Mouse (Mus musculus) retina, postnatal 7 days (tissue): ENCODE measurements around the gene Cd200.
A peak's percentile ranks its signal among the peaks of the same experiment; 100 is the strongest.
"Not testable (repeated sequence)": the region's sequence is repeated elsewhere in the genome, so short reads cannot be mapped to it uniquely, and the experiment has no call there.

ENCODE experiments used
- DNase-seq: peaks from one replicate; pipeline ENCODE4 v3.0.0-alpha.2; 2012; ENCODE audit warnings: low read depth, low spot score

Gene Cd200

DNA sequence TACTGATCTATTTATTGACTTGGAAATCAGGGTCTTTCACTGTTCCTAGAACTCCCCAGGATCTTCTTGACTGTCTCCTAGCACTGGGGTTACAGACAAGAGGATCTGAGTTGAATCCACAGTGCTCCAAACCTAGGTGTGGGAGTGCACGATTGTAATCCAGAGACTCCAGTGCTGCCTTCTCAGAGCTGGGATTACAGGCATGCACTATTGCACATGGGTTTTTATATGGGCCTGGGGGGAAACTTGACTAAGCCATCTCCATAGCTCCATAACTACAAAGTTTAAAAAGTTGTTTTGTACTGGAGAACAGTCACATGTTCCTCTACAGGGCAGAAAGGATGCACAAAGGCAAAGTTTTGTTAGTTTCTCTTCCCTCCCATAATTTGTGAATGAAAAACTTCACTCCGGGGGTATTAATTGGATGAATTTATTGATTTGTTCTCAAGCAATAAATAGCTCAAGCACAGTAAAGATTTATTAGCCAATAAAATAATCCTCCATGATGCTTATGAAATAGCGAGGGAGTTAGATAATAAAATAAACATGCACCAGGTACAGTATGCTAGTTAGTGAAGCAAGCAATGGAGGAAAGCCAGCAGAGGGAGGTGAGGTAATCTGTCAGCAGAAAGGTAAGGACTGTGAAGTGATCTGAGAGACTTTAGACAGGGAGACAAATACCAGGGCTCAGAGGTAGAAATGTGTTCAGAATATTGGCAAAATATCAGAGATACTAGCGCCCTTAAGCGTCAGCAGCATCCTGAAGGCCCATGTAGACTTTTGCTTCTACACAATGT is 30.5 kb downstream of the Cd200 start:
- DNase-seq, result no peak

DNA sequence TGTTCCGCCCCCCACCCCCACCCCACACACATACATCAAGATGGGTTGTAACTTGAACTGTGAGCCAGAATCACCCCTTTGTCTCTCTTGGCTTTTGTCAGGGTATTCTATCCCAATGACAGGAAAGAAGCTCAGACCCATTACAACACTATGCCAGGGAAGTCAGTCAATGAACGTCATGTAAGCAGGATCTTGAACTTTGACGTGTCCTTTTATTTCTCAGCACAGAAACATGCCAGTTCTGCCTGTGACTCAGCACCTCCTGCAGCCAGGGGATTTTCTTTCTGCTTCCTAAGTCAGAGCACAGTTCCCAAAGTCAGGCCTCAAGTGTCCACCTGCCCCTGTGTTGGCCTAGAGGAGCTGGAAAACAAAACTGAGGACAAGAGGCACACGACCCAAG is 31.5 kb downstream of the Cd200 start:
- DNase-seq, result no peak

DNA sequence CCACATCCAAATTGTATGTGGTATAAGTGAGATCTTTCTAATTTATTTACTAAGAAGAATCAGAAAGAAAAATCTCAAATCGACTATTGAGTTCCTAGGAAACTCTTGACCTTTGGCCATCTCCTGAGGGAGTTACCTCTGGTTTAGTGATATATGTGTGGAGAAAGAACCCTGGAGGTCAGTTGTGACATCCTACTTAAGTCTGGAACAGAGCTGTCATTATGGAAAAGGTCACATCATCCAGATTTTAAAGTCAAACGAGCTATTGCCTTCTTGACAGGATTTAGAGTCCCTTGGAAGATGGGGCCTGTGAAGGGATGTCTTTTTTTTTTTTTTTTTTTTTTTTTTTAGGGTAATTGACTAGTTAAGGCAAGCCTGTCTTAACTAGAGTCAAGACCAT is 32.0 kb downstream of the Cd200 start:
- no peak for DNase-seq

DNA sequence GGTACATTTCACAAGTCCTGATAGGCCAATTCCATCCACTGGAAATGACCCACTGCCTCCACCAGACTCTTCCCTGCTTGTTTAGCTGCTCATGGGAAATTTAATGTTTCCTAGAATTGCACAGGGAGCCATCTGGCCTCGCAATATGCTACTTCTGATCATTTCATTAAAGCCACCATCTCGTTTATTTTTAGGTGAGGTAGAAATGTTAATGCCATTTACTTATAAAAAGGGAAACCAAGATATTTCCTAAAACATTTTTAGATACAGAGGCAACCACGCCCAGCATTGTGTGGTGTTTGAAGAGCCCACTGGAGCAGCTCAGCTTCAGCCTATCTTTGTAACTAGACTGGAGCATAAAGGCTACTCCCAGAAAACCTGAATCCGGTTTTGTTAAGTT is 32.6 kb downstream of the Cd200 start:
- DNase-seq, result no peak

DNA sequence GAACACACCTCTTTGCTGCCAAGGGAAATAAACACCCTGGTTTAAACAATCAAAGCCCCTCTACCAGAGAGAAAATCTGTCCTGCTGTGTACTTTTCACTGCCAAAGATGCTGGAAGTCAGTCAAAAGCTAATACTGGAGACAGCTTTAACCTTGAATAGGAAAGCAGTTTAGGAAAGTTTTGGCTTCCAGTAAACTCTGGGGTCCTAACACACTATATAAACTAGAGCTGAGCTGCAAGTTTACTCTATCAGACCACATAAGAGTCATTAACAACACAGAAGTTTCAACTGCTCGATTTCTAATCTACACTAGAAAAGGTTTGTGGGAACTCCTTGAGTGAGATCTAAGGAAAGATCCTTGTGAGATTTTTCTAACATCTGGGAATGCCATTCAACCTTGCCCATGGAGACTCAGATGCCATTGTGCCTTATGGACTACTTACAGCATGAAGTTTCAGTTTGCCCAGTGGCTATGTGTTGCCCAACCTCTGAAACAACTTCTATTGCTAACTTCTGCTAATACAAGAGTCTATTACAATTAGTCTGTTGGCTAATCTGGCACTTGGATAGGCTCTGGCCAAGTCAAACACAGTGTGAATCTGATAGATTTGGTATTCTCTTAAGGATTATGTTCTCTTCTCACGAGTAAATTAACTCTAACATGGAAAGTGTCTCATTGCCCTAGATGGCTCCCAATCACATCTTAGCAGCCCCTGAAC is 33.2 kb downstream of the Cd200 start:
- no peak for DNase-seq

DNA sequence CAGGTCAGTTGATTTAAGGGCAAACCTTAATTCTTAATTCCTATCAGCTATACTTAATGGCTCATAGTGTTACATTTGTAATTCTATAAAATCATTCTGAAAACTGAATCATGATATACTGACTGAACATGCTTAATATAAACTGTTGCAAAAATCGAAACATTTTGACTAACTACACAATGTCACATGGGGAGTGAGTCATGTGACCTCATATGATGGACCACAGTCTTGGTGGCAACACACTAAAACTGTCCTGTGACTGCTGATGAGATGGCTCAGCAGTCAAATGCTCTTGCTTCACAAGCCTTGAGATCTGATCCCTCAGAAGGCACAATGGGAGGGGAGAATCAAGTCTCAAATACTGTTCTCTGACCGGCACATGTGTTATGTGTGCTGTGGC is 34.8 kb downstream of the Cd200 start:
- no peak for DNase-seq

DNA sequence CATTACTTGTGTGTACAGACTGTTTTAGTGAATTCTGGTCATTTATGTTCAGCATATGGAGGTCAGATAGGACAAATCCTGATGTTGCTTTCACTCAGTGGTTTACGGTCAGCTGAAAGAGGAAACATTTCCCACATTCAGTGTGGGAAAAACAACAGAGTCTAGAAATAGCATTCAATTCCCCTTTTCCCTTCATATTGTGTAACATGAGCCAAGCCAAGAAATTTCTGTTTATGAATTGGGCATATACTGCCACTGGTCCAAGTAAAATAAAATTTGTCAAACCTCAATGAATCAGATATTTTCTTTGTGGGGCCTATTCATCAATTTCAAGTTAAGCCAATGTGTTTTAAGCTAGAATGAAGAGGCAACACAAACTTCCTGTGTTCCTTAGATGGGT is 37.8 kb downstream of the Cd200 start:
- no peak for DNase-seq

DNA sequence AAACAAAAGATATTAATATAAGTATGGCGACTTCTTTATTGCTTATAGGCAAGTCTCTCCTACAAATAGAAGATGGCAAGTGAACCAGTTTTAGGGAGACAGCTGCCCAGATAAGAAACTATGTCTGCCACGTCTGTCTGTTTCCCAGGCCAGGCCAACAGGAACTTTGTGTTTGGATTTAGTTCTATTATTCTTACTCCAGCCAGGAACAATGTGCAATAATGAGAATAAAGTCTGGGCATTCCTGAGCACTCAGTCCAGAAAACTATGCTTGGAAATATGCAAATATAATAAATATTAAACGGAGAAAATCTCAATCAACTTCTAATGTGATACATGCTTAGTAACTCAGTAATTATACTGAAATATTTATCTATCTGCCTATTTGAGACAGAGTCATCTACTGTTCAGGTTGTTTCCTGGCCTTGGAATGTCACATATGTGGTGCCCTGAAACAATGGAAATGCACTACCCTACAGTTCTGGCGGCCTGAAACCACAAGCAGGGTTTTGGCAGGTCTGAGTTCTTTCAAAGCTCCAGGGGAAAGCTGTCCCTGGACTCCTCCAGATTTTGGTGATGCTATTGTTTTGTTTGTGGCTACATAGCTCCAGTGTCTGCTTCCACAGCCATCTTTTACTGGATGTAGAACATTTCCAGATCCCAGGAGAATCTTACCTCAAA is 39.4 kb downstream of the Cd200 start:
- DNase-seq, result no peak

DNA sequence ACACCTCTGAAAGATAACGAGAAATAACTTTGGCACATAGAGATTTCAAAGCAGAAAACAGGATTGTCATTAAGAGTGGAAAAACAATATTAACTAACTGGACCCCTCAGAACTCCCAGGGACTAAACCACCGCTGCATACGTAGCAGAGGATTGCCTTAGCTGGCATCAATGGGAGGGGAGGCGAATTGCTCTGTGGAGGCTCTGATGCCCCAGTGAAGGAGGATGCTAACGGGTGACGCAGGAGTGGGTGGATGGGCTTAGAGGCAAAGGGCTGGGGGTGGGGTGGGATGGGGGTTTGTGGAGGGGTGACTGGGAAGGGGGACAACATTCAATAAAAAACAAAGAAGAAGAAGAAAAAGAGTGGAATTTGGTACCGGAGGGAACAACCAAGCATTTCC is 42.7 kb downstream of the Cd200 start:
- no peak for DNase-seq

DNA sequence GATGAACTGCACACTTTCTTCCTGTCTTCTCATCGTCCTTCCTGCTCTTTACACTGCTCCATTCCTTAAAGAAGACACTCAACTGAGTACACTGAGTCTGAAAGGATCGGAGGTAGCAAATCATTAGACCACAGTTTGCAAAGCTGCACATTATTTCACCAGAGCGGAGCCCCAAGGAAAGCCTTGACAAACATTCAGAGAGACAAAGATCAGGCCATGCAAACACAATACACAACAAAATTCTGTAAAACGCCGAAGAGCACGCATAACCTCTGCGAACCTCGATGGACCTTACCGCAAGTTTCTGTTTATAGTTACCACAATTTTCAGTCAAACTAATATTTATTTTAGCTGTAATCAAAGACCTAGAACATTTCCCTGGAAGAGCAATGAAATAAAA is 43.5 kb downstream of the Cd200 start:
- DNase-seq, result no peak

DNA sequence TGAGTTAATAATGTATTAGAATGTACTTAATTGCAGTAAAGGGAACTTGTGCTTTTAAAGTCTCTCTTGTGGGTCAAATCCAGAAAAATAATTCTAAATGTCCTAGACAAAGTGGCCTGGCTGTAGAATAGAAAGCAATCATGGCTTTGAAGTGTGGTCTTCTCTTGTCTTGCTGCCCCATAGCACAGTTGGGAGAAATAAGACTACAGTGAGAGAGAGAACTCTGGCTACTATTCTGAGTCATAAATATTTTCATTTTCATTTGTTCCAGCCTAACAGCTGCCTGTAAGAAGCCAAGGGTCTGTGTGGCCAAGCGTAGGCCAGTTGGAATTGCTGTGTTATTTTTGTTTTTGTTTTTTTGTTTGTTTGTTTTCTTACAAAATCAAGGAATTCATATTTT is 44.2 kb downstream of the Cd200 start:
- no peak for DNase-seq

DNA sequence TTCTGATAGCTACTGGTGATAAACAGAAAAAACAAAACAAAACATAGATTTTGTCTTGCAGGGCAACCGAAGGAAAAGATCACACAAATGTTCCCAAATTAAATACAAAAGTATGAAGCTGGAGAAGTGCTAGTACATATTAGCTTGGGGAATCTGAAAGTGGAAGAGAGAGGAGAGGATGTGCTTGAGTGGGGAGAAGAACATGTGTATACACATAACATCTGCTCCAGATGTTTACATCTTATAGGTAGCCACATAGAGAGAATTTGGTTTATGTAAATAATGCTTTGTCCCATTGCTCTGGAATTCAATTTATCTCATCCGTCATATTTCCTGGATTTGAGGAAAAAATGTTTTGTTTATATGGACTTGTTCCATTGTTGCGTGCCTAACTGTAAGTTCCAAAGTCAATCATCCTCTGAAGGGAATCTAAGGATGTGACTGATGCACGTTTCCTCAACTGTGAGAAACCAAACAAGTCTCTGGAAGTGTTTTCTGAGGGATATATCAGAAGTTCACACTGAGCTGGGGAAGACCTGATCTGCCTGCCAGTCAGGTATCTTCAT is 45.3 kb downstream of the Cd200 start:
- no peak for DNase-seq

DNA sequence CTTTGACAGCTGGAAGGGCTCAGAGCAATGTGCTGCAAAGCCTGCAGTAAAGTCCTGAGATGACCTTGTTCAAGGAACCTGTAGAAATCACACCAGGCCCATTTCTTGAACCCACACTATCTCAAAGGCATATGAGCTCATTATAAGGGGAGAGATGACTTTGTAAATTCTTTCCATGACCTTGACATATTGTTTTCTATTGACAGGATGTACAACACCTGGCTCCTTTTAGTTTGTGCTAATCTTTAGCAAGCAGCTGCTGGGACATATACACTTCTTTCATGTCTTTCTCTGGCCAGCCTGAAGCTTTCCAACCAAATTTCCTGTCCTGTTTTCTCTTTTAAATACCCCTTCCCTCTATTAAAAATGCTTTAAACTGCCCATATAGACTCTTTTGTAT is 47.4 kb downstream of the Cd200 start:
- no peak for DNase-seq

DNA sequence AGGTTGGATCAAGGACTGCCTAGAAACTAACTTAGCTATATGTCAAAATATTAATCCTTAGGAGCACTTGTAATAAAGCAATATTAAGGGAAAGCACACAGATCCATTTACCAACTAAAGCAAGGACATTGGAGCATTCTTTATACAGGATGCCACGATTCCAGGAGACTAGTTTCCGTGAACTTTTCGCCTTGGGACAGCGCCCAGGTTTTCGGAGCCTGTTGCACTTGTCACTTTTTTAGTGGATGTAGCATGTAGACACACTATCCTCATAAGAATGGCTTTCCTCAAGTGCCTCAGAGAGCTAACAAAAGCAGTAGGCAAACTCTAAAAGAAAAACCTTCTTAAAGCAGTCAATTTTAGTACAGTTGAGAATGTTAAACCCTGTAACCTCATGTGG is 50.4 kb downstream of the Cd200 start:
- DNase-seq, result not testable (repeated sequence)

DNA sequence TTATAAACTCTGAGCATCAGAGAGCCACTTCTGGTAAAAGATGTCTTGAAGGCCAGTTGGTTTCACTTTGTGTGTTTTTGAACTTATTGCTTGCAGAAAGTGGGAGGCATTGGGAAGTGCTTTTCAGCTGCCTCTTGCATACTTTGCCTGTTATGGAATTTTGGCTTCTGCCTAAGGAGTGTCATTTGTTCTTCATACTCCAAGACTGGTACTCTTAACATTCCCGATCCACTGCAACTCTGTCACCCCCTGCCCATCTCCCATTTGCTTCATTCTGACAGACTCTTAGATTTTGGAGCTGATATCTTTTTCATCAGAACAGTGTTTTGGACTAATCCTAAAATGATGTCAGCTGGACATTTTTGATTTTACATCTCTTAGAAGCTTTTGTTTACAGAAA is 51.7 kb downstream of the Cd200 start:
- no peak for DNase-seq

DNA sequence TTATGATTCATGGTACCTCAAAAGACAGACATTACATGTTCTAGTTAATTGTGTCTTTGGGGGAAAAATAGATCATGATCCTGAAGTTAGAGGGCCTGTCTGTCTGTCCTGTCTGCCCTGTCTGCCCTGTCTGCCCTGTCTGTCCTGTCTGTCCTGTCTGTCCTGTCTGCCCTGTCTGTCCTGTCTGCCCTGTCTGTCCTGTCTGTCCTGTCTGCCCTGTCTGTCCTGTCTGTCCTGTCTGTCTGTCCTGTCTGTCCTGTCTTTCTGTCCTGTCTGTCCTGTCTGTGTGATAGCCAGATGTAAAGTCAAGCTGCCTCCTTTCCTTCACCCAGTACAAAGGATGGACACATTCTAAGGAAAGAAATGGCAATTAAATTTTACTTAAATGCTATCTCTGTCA is 56.0 kb downstream of the Cd200 start:
- DNase-seq, result peak; percentile 16

DNA sequence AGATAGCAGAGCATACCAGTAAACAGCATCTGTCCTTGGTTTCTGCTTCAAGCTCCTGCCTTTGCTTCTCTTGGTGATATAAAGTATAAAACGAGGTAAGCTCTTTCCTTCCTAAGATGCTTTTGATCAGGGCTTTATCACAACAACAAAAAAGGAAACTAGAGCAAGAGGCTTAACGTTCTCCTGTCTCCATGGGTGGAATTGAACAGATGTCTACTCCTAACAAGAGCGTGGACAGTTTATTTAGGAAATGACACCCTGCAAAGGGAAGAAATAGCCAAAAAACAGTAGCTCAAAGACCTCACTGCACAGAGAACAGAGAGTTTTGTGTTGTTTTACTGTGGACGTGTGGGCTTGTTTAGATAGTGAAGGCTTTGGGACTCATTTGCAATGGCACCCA is 58.1 kb downstream of the Cd200 start:
- no peak for DNase-seq

DNA sequence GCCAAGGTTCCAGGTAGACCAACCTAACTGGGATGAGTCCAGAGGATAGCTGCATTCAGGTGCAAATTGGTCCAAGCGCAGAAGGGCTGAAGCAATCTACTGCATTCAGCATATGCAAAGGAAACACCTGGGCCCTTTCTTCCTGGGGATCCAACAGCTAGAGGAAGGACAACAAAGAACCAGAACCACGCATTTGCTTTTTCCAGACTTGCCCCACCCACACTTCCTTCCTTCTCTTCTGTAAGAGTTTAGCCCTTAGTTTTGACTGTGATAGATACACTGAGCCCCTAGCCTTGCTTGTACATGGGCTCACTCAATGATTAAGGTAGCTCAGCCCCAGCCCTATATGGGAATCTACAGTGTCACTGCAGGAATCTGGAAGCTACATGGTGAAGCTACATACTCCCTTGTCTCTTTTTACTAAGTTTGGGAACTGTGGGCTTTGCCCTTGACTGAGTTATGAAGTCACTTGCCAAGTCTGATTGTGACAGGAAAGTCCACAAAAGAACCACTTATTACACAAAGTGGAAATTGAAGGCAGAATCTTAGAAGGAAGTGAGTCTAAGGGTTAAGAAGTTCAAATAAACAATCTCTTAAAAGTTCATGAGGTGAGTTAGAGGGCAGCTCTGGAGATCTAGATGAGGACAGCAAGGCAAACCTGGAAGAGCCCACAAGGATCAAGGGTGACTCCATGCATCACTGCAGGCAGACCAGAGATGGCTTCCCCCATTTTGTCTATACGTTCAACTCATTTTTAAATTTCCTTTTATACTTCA is 59.1 kb downstream of the Cd200 start:
- no peak for DNase-seq

DNA sequence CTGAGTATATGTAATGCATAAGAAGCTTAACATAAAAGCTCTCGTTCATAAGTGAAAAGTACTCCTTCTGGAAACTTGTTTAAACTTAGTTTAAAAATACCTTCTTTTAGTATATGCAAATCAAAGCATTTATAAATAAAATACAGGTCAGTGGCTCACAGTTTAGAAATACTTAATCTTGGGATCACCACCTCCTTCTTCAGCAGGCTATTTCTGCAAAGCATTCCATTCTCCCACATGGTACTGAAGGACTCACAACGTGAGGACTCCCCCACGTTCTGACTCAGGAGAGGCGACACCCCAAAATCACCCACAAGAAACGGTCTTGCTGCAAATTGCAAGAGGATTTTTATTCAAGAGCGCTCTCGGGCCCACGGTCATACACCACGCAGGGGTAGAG is 60.6 kb downstream of the Cd200 start:
- DNase-seq, result not testable (repeated sequence)

DNA sequence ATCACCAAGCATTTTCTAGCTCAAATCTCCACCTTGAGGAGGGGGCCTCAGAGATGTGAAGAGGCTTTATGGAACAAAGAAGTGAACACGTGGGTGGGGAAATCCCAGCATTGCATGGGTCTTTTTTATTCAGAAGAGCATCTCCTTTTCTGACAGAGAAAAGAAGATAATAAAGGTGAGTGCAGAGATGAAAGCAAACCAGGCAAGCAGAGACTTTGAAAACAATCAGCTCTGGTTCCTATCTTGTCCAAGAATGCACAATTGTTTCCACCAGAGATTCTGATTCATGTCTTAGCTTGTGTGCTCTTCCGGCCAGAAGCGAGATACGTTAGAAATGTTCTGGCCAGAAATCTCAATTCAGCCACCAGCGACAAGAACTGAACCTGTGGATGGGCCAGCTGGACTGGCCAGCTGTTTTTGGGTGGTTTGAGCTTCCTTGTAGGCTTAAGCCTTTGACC is 61.9 kb downstream of the Cd200 start:
- DNase-seq, result no peak

DNA sequence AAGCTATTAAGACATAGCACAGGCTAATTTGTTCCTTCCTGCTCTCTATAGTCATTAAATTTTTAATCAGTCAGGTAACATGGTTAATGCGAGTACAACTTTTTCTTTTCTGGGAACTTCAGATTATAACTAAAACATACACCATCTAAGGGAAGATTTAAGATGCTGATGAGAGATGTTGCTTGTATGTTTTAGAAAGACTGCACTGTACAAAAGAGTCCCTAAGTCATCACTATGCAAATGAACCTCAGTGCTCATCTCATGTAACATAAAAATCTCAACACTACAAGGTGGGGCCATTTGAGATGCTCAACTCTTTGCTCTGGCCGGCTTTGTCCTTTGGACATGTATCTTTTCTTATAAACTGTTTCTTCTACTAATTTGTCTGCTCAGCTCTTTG is 62.5 kb downstream of the Cd200 start:
- DNase-seq, result no peak

DNA sequence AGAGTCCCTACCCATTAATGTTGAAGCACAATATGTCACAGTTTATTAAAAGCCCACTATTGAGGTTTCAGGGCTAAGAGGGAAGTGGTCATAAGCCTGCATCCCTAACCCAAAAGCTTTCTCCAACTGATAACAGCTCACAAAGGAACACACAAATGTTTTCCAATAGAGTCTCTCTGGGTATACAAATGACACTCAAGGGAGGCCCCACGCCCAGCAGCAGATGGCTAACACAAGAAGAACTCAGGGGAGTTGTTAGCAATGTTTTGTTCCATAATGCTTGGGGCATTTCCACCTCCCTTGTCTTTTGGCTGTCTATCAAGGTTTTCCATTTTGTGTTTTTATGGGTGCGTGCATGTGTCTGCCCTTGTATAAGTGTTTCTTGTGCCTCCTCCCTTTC is 64.0 kb downstream of the Cd200 start:
- DNase-seq, result no peak
